Mouse (Mus musculus) erythroblast, embryonic 14.5 days (primary cell): Measurements from ENCODE around the gene Rtel1.

ENCODE experiments used
- GATA1 ChIP-seq: IDR thresholded peaks from 2 replicates; pipeline ENCODE4 v1.6.1; 2012; ENCODE audit warnings: low read length, inconsistent platforms, mixed read lengths
- TAL1 ChIP-seq: IDR thresholded peaks from 3 replicates; pipeline ENCODE4 v1.6.1; 2012; ENCODE audit warnings: low read length, inconsistent platforms, mixed read lengths

DNA sequence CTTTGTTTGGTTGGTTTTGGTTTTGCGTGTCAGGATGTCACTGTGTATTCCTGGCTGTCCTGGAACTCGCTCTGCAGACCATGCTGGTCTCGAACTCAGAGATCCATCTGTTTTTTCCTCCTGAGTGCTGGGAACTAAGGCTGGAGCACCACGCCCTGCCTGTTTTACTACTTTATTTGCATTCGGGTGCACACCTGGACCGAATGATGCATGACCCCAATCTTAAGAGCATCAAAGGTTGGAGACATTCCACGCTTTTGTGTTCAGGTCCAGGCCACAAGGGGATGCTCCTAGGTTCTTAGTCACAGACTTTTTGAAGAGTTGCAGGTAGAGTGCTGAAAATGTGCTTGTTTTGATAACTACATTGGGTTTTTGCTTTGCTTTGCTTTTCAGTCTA, 562 bp downstream of the Rtel1 start:
- TF ChIP-seq GATA1 (no peak), TAL1 (no peak)
